Mouse (Mus musculus): ENCODE results near the gene Msn.

DNA sequence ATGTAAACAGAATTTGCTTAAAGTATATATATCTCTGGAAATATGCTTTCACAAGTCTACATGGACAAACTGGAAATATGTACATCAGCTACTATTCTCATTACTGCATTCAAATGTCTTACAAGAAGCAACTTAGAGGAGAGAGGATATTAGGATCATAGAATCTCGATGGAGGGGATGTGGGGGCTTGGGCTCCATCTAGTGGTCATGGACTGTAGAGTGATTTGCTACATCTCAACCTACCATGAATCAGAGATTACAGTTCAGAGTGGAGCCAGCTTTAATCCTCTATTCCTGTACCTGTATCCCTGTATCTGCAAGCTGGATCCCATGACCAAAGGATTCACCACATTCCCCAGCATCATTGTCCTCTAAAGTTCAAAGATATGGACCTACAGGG lies 82.6 kb downstream of the Msn start:
- TF ChIP-seq CTCF (IDR thresholded peaks at IDR 0.05; ENCODE audit: control insufficient read depth, insufficient read depth, low read length) (peak; percentile 15; the same call in 1 of the 2 replicates), POLR2A (IDR thresholded peaks at IDR 0.05; ENCODE audit: borderline replicate concordance, control insufficient read depth, low read depth, low read length) (no peak)

Measured in bone marrow, adult 2 months (tissue).